Mouse (Mus musculus): ENCODE measurements around the gene Sv2a. TPM values are rescaled to one million over a fixed set of nuclear protein-coding genes. Genes with fewer than 3 reads are reported as not detected.
"Not testable (repeated sequence)": the region's sequence is repeated elsewhere in the genome, so short reads cannot be mapped to it uniquely, and the experiment has no call there.

Sv2a gene
- polyA plus RNA-seq, 1 experiment from 2014 or later = 2.2 TPM

DNA sequence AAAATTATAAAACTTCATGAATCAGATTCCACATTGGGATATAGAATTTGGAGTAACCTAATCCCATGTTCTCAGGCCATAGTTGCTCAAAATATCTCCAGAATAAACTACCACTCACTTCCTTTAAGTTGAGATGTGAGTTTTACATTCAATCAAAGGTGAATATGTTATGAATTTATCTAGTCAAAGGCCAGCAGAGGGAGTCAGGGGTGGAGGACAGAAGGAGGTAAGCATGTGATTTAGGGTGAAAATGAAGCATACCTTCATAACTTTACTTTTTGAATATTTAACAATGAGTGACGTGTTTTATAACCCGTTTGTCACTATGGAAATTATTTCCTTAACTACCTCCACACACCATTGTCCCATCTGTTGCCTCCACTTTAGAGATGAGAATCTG, 54.0 kb downstream of the Sv2a start:
- Histone ChIP-seq H3K27me3 (ENCODE audit: control insufficient read depth, insufficient read depth, low read length) (no peaks in the 10 kb centered on the region), H3K9me3 (ENCODE audit: control insufficient read depth, low read length) (no peaks in the 10 kb centered on the region), H3K4me2 (replicated peaks; ENCODE audit: low read depth, low read length) (no peak overlapping the region), H3K36me3 (ENCODE audit: control insufficient read depth, insufficient read depth, low read length) (no peaks in the 10 kb centered on the region), H3K4me3 (ENCODE audit: low read length) (no peak overlapping the region), H3K4me1 (ENCODE audit: control insufficient read depth, insufficient read depth, low read length) (peaks cover 10% of the 10 kb centered on the region; the same call in 1 of the 2 replicates), H3K9ac (ENCODE audit: low read depth, low read length) (no peak overlapping the region), H3K27ac (ENCODE audit: low read depth, low read length) (no peak overlapping the region)
- WGBS = 90% methylated on average over 2 of the region's 2 CpGs
- ATAC-seq (ENCODE audit: low FRiP score, low TSS enrichment) = no peak

DNA sequence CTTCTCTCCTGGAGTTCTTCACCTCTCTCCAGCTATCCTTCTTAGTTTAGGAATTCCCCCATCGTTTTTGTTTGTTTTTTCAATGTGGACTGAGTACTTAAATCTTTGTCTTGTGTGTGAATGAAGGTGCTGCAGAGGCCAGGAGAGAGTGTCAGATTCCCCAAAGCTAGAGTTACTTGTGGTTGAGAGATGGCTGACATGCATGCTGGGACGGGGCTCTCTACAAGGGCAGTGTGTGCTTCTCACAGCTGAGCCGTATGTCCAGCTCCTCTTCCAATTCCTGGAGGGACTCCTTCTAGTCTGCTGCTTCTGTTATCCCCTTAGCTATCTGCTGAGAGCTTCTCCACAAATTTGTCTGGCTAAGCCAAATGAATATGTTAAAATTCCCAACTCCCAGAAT, 54.9 kb downstream of the Sv2a start:
- Histone ChIP-seq H3K27me3 (ENCODE audit: control insufficient read depth, insufficient read depth, low read length) (no peaks in the 10 kb centered on the region), H3K9me3 (ENCODE audit: control insufficient read depth, low read length) (no peaks in the 10 kb centered on the region), H3K4me3 (ENCODE audit: low read length) (no peak overlapping the region), H3K4me2 (replicated peaks; ENCODE audit: low read depth, low read length) (no peak overlapping the region; the same call in 1 of the 2 replicates), H3K9ac (ENCODE audit: low read depth, low read length) (no peak overlapping the region), H3K36me3 (ENCODE audit: control insufficient read depth, insufficient read depth, low read length) (no peaks in the 10 kb centered on the region), H3K27ac (ENCODE audit: low read depth, low read length) (no peak overlapping the region), H3K4me1 (ENCODE audit: control insufficient read depth, insufficient read depth, low read length) (peaks cover 12% of the 10 kb centered on the region; the same call in 1 of the 2 replicates)
- 37% methylated on average over 3 of the region's 3 CpGs for WGBS
- no peak for ATAC-seq (ENCODE audit: low FRiP score, low TSS enrichment)

DNA sequence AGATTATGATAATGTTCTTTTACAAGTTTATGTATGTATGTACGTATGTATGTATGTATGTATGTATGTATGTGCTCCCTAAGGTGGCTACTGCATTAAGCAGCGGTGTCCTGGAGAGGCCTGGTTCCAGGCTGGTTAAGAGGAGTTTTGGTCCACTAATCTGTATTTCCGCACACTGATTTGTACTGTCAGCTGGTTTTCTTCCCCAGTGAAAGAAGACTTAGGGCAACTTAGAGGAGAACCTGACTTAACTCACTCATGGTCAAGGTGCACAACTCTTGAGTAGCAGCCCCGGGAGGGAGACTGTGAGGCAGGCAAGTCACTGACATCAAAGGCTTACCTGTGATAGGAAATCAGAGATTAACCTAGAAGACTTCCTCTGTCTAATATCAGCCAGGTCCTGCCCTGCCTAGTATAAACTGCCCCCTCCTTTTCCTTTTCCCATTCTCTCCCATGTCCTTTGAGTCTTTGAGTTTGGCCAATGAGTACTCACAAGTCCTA, 55.9 kb downstream of the Sv2a start:
- Histone ChIP-seq H3K4me3 (ENCODE audit: low read length) (peak overlapping the region; percentile 56; the same call in 1 of the 2 replicates), H3K27ac (ENCODE audit: low read depth, low read length) (peak overlapping the region; percentile 85; the same call in 1 of the 2 replicates), H3K36me3 (ENCODE audit: control insufficient read depth, insufficient read depth, low read length) (no peaks in the 10 kb centered on the region), H3K4me2 (replicated peaks; ENCODE audit: low read depth, low read length) (peak overlapping the region; percentile 73), H3K4me1 (ENCODE audit: control insufficient read depth, insufficient read depth, low read length) (peaks cover 14% of the 10 kb centered on the region; the same call in 1 of the 2 replicates), H3K9me3 (ENCODE audit: control insufficient read depth, low read length) (no peaks in the 10 kb centered on the region), H3K27me3 (ENCODE audit: control insufficient read depth, insufficient read depth, low read length) (no peaks in the 10 kb centered on the region), H3K9ac (ENCODE audit: low read depth, low read length) (peak overlapping the region; percentile 84)
- 67% methylated on average over 4 of the region's 4 CpGs for WGBS
- ATAC-seq (ENCODE audit: low FRiP score, low TSS enrichment) = no peak

DNA sequence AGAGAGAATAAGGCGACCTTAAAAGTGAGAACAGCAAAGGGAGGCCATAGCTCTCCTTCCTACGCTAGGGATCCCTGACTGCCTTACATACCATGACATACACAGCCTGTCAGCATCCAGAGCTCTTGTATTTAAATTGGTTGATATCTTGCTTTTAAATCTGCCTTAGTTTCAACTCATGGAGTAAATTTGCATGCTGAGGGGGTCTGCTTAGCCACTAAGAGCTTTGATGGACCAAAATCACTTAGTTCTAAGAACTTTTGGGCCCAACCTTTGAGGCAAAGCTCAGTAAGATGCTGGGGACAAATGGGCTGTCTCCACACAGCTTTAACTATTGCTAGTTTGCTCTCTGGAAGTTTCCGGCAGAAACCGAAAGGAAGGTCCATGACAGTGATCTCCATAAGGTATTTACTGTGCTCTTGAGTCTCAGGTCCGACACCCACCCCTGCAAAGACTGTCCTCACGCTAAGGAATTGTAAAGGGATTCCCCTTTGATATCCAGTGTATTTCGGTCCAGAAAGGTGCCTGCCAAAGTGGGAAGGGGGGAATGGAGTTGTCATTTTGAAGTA, 56.5 kb downstream of the Sv2a start:
- Histone ChIP-seq H3K4me2 (replicated peaks; ENCODE audit: low read depth, low read length) (peak overlapping the region; percentile 73), H3K9me3 (ENCODE audit: control insufficient read depth, low read length) (no peaks in the 10 kb centered on the region), H3K27ac (ENCODE audit: low read depth, low read length) (peak overlapping the region; percentile 85), H3K4me1 (ENCODE audit: control insufficient read depth, insufficient read depth, low read length) (peaks cover 14% of the 10 kb centered on the region; the same call in 1 of the 2 replicates), H3K27me3 (ENCODE audit: control insufficient read depth, insufficient read depth, low read length) (no peaks in the 10 kb centered on the region), H3K4me3 (ENCODE audit: low read length) (peak overlapping the region; percentile 56), H3K9ac (ENCODE audit: low read depth, low read length) (peak overlapping the region; percentile 84), H3K36me3 (ENCODE audit: control insufficient read depth, insufficient read depth, low read length) (no peaks in the 10 kb centered on the region)
- ATAC-seq (ENCODE audit: low FRiP score, low TSS enrichment) = no peak
- 17% methylated on average over 7 of the region's 7 CpGs for WGBS

DNA sequence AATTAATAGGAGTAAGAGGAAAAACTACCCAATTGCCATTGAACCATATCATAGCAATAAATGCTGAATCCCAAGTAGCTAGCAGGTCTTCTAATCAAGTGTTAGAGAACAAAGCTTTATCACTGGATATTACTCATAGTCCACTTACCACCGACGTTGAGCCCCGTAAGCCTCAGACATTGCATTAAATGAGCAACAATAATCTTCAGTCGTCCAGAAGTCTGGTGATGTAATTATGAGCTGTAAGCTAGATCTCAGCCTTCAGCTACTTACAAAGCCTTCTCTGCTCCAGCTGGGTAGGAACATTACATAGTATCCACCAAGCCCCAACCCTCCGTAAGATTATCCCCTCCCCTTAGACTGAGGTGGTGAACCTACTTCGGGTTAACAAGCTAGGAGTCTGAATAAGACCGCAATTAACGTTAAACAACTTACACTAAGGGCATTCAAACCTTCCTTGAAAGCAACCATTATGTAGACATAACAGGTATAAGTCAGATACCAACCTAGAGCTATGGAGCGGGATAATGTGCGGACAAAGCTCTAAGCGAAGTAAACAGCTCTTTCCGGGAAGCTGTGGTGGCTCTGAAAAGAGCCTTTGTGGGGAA, 57.1 kb downstream of the Sv2a start:
- no peaks in the 10 kb centered on the region for H3K9me3 ChIP-seq (ENCODE audit: control insufficient read depth, low read length)
- 2% methylated on average over 12 of the region's 12 CpGs for WGBS
- H3K4me3 ChIP-seq (ENCODE audit: low read length) = peak overlapping the region; percentile 56
- H3K27me3 ChIP-seq (ENCODE audit: control insufficient read depth, insufficient read depth, low read length) = no peaks in the 10 kb centered on the region
- peak overlapping the region; percentile 84 for H3K9ac ChIP-seq (ENCODE audit: low read depth, low read length)
- no peak for ATAC-seq (ENCODE audit: low FRiP score, low TSS enrichment)
- peak overlapping the region; percentile 85 for H3K27ac ChIP-seq (ENCODE audit: low read depth, low read length)
- no peaks in the 10 kb centered on the region for H3K36me3 ChIP-seq (ENCODE audit: control insufficient read depth, insufficient read depth, low read length)
- H3K4me2 ChIP-seq (replicated peaks; ENCODE audit: low read depth, low read length) = peak overlapping the region; percentile 73
- H3K4me1 ChIP-seq (ENCODE audit: control insufficient read depth, insufficient read depth, low read length) = peaks cover 14% of the 10 kb centered on the region; the same call in 1 of the 2 replicates

DNA sequence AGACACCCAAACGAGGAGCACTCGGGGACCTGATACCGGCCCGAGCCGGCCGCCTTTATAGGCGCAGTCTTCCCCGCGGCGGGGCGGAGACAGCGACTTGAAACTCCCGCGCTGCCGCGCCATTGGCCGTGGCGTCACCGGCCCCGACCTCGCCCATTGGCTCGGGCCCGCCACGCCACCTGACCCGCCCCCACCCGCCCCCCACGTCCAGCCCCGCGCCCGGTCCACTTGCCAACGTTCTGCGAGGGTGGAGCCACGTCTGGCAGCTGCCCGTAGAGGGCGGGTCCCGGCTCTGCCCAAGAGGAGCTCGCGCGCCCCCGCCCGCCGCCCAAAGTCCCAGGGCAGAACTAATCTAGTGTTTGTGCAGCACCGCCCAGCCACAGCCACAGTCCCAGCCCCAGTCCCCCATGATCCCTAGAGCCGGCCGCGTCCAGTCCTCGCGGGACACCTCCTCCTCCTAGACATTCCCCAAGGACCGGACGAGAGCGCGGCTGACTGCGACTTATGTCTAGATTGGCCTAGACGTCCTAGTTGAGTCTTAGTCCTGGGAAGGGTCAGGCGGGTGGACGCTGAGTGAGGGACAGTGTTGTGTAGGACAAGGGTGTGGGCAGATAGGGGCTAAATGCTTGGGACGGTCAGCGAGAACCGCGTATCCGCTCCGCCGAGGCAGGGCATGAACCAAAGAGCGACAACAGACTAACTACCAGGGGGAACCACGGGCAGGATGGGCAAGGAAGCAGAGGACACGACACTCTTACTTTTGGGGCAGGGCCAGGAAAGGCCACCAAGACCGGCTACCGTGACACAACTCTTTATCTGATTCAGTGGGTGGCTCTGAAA, 58.2 kb downstream of the Sv2a start, which contains the start of gene Hist2h3c2:
Hist2h3c2 (minus strand) TSS at position 174 of the 840 bp plus-strand sequence.
- Histone ChIP-seq H3K27ac (ENCODE audit: low read depth, low read length) (peak within 1 kb of the TSS; percentile 85), H3K4me1 (ENCODE audit: control insufficient read depth, insufficient read depth, low read length) (peaks cover 18% of the 10 kb centered on the region), H3K9ac (ENCODE audit: low read depth, low read length) (peak within 1 kb of the TSS; percentile 84), H3K4me2 (replicated peaks; ENCODE audit: low read depth, low read length) (peak within 1 kb of the TSS; percentile 73), H3K4me3 (ENCODE audit: low read length) (peak within 1 kb of the TSS; percentile 56)
- not testable (repeated sequence) for H3K9me3 ChIP-seq (ENCODE audit: control insufficient read depth, low read length); H3K27me3 ChIP-seq (ENCODE audit: control insufficient read depth, insufficient read depth, low read length); H3K36me3 ChIP-seq (ENCODE audit: control insufficient read depth, insufficient read depth, low read length)
- ATAC-seq (ENCODE audit: low FRiP score, low TSS enrichment) = peak; percentile 93
- WGBS = under 1% methylated on average over 12 of the region's 68 CpGs

DNA sequence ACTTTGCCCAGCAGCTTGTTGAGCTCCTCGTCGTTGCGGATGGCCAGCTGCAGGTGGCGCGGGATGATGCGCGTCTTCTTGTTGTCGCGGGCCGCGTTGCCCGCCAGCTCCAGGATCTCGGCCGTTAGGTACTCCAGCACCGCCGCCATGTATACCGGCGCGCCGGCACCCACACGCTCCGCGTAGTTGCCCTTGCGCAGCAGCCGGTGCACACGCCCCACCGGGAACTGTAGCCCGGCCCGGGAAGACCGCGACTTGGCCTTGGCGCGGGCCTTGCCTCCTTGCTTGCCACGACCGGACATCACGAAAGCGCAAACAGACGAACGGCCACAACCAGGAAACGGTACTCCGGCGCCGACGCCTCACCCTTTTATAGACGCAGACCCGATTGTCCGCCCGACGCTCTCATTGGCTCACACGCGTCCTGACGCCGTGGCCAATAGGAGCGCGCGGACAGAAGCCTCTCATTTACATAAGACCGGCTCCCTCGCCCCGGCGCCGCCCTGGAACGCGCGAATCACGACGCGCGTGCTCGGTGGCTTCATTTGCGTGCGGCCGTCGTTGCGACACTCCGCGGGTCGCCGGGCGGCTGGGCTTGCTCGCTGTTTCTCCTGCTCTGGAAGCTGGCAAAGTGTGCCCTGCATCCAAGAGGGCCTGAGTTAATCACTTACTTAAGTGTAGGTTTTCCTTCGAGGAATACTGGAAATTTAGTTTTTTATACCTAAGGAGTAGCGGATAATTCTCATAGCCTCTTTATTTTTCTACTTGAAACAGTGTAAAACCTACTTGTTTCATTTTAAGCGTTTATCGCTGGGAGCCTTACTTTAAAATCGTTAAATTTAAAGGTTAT, 59.2 kb downstream of the Sv2a start, which contains the start of gene Hist2h2aa2:
Hist2h2aa2 (minus strand) TSS at position 328 of the 850 bp plus-strand sequence.
- Histone ChIP-seq H3K4me2 (replicated peaks; ENCODE audit: low read depth, low read length) (peak within 1 kb of the TSS; percentile 31), H3K9ac (ENCODE audit: low read depth, low read length) (peak within 1 kb of the TSS; percentile 55), H3K27ac (ENCODE audit: low read depth, low read length) (peak within 1 kb of the TSS; percentile 89), H3K4me1 (ENCODE audit: control insufficient read depth, insufficient read depth, low read length) (peaks cover 22% of the 10 kb centered on the region), H3K4me3 (ENCODE audit: low read length) (peak within 1 kb of the TSS; percentile 17; the same call in 1 of the 2 replicates)
- not testable (repeated sequence) for H3K27me3 ChIP-seq (ENCODE audit: control insufficient read depth, insufficient read depth, low read length); H3K36me3 ChIP-seq (ENCODE audit: control insufficient read depth, insufficient read depth, low read length); H3K9me3 ChIP-seq (ENCODE audit: control insufficient read depth, low read length)
- peak; percentile 87 for ATAC-seq (ENCODE audit: low FRiP score, low TSS enrichment)
- WGBS = 7% methylated on average over 25 of the region's 85 CpGs

DNA sequence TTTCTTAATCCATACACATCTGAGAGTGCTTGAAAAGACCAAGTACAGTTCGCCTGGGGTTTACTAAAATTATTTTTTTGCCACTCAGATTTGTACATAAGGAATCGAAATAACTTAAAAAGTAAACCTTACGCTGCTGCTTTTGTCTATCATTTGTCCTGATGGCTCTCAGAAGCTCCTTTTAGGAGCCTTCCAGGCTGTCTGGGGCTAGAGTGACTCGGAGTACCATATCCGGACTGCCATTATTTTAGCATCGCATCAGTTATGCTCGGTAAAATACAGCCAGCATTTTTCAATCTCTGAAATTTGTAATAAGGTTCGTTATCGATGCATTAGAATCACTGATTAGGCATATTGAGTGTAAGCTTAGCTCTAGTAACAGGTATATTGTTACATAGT, 59.8 kb downstream of the Sv2a start:
- 82% methylated on average over 9 of the region's 9 CpGs for WGBS
- peak overlapping the region; percentile 89 for H3K27ac ChIP-seq (ENCODE audit: low read depth, low read length)
- H3K36me3 ChIP-seq (ENCODE audit: control insufficient read depth, insufficient read depth, low read length) = no peaks in the 10 kb centered on the region
- H3K27me3 ChIP-seq (ENCODE audit: control insufficient read depth, insufficient read depth, low read length) = no peaks in the 10 kb centered on the region
- peak overlapping the region; percentile 31 for H3K4me2 ChIP-seq (replicated peaks; ENCODE audit: low read depth, low read length)
- no peak for ATAC-seq (ENCODE audit: low FRiP score, low TSS enrichment)
- H3K4me3 ChIP-seq (ENCODE audit: low read length) = no peak overlapping the region; the same call in 1 of the 2 replicates
- peaks cover 22% of the 10 kb centered on the region for H3K4me1 ChIP-seq (ENCODE audit: control insufficient read depth, insufficient read depth, low read length)
- H3K9ac ChIP-seq (ENCODE audit: low read depth, low read length) = peak overlapping the region; percentile 55
- no peaks in the 10 kb centered on the region for H3K9me3 ChIP-seq (ENCODE audit: control insufficient read depth, low read length)

All from kidney, embryonic 14.5 days (tissue).